Mouse (Mus musculus) kidney, postnatal 0 days (tissue): ENCODE data around the gene Mmp11. TPM values are rescaled to one million over a fixed set of nuclear protein-coding genes. Genes with fewer than 3 reads are reported as not detected.
A peak's percentile ranks its signal among the peaks of the same experiment; 100 is the strongest.

Experiments
- ATAC-seq: fragments of 200-750 bp; cut with Nextera tagmentation; replicated peaks from 2 replicates; pipeline ENCODE4 v1.8.0; 2017; ENCODE audit warnings: low read depth, moderate number of reproducible peaks, moderate TSS enrichment, moderate library complexity; ENCODE audit not compliant: low FRiP score
- DNase-seq: peaks from one replicate; pipeline ENCODE4 v3.0.0-alpha.2; 2016; ENCODE audit warnings: low spot score
- H3K27ac ChIP-seq: fragments of 300-500 bp; sonication (generic); 2 replicates; pipeline ENCODE4 v1.5.1; 2014; ENCODE audit warnings: mild to moderate bottlenecking
- H3K27me3 ChIP-seq: fragments of 300-500 bp; sonication (generic); 2 replicates; pipeline ENCODE4 v1.6.1; 2014; ENCODE audit warnings: low read length, mixed read lengths; ENCODE audit not compliant: insufficient read depth
- H3K36me3 ChIP-seq: fragments of 300-500 bp; sonication (generic); 2 replicates; pipeline ENCODE4 v1.6.1; 2014; ENCODE audit warnings: low read length, mixed read lengths; ENCODE audit not compliant: insufficient read depth
- H3K4me1 ChIP-seq: fragments of 300-500 bp; sonication (generic); replicated peaks from 2 replicates; pipeline ENCODE4 v1.6.1; 2014; ENCODE audit warnings: antibody characterized with exemption, low read length, mixed read lengths; ENCODE audit not compliant: insufficient read depth
- H3K4me2 ChIP-seq: fragments of 300-500 bp; sonication (generic); 2 replicates; pipeline ENCODE4 v1.6.1; 2014; ENCODE audit warnings: mild to moderate bottlenecking, low read length, moderate library complexity, mixed read lengths
- H3K4me3 ChIP-seq: fragments of 300-500 bp; sonication (generic); replicated peaks from 2 replicates; pipeline ENCODE4 v1.5.1; 2014; ENCODE audit warnings: low read depth, low read length
- H3K9ac ChIP-seq: fragments of 300-500 bp; sonication (generic); 2 replicates; pipeline ENCODE4 v1.6.1; 2014; ENCODE audit warnings: low read depth, low read length
- H3K9me3 ChIP-seq: fragments of 300-500 bp; sonication (generic); replicated peaks from 2 replicates; pipeline ENCODE4 v1.6.1; 2016; ENCODE audit warnings: low read length, inconsistent platforms, mixed read lengths
- CTCF ChIP-seq: IDR thresholded peaks from 2 replicates; pipeline ENCODE4 v1.5.1; 2016; ENCODE audit warnings: antibody characterized with exemption, low read depth, mild to moderate bottlenecking, moderate library complexity
- WGBS: fragments of 180-500 bp; shearing (Covaris S2); extraction: QIAGEN DNeasy Blood & Tissue Kit; methylation state at CpG from one replicate; pipeline ENCODE4 v1.1.7; 2014; 5-methylcytosine and 5-hydroxymethylcytosine counted together
- polyA plus RNA-seq: library from polyadenylated mRNA; unstranded; fragments of >200 nt; fragmentation: Nextera tagmentation; extraction: Ambion mirVana; gene quantifications from 2 replicates; pipeline ENCODE4 v1.2.1, GENCODE M21; 2015

Gene Mmp11
- polyA plus RNA-seq, 1 experiment from 2014 or later: 39.4 TPM

GRCm38 (mm10) chr10:75945213-75945612, 8.9 kb upstream of the Mmp11 start:
- DNase-seq (no peak), ATAC-seq (no peak)
- Histone ChIP-seq H3K27ac (no peak overlapping the region), H3K9me3 (no peaks in the 10 kb centered on the region), H3K36me3 (no peaks in the 10 kb centered on the region), H3K4me1 (0 out of 2 replicates have a peak, but pooled peaks cover 9% of the 10 kb centered on the region), H3K4me2 (no peak overlapping the region), H3K27me3 (no peaks in the 10 kb centered on the region), H3K9ac (no peak overlapping the region), H3K4me3 (no peak overlapping the region)
- 91% methylated on average over 7 of the region's 7 CpGs for WGBS
- TF ChIP-seq CTCF: no peak

- 14% methylated on average over 11 of the region's 11 CpGs for WGBS
- ATAC-seq (no peak), DNase-seq (peak; percentile 65)
- H3K4me2 ChIP-seq: no peak overlapping the region
- peak overlapping the region; percentile 47; the same call in 1 of the 2 replicates for H3K27ac ChIP-seq
- 0 out of 2 replicates have a peak, but pooled peaks cover 6% of the 10 kb centered on the region for H3K4me1 ChIP-seq
- TF ChIP-seq CTCF: no peak
- H3K36me3 ChIP-seq: no peaks in the 10 kb centered on the region
- no peaks in the 10 kb centered on the region for H3K27me3 ChIP-seq
- no peak overlapping the region for H3K9ac ChIP-seq
- no peaks in the 10 kb centered on the region for H3K9me3 ChIP-seq
- H3K4me3 ChIP-seq: no peak overlapping the region
Measured at GRCm38 (mm10) chr10:75944066-75944772, 7.9 kb upstream of the Mmp11 start.

- 0 out of 2 replicates have a peak, but pooled peaks cover 6% of the 10 kb centered on the region for H3K4me1 ChIP-seq
- no peaks in the 10 kb centered on the region for H3K27me3 ChIP-seq
- H3K9ac ChIP-seq: no peak within 1 kb of the TSS
- no peak for TF ChIP-seq CTCF
- H3K4me3 ChIP-seq: no peak within 1 kb of the TSS
- H3K27ac ChIP-seq: peak within 1 kb of the TSS; percentile 47; the same call in 1 of the 2 replicates
- H3K36me3 ChIP-seq: no peaks in the 10 kb centered on the region
- no peak within 1 kb of the TSS for H3K4me2 ChIP-seq
- no peak for ATAC-seq
- WGBS: 81% methylated on average over 15 of the region's 15 CpGs
- DNase-seq: no peak
- no peaks in the 10 kb centered on the region for H3K9me3 ChIP-seq
Measured at GRCm38 (mm10) chr10:75942736-75943477, 6.6 kb upstream of the Mmp11 start, which contains the start of gene Vpreb3. Gene Vpreb3 (plus strand): TSS chr10:75943057.

- peaks cover 3% of the 10 kb centered on the region; the same call in 1 of the 2 replicates for H3K27me3 ChIP-seq
- no peaks in the 10 kb centered on the region for H3K36me3 ChIP-seq
- 66% methylated on average over 9 of the region's 9 CpGs for WGBS
- 0 out of 2 replicates have a peak, but pooled peaks cover 13% of the 10 kb centered on the region for H3K4me1 ChIP-seq
- no peaks in the 10 kb centered on the region for H3K9me3 ChIP-seq
- TF ChIP-seq CTCF: no peak
- H3K4me3 ChIP-seq: no peak overlapping the region
- no peak overlapping the region for H3K27ac ChIP-seq
- ATAC-seq (no peak), DNase-seq (no peak)
- H3K4me2 ChIP-seq: no peak overlapping the region
- no peak overlapping the region for H3K9ac ChIP-seq
Measured at GRCm38 (mm10) chr10:75941042-75941824, 4.9 kb upstream of the Mmp11 start.

GRCm38 (mm10) chr10:75940520-75940919, 4.2 kb upstream of the Mmp11 start, which contains the start of gene Gm867:
Gene Gm867 (minus strand): TSS chr10:75940672.
- no peaks in the 10 kb centered on the region for H3K9me3 ChIP-seq
- H3K36me3 ChIP-seq: no peaks in the 10 kb centered on the region
- no peak within 1 kb of the TSS for H3K27ac ChIP-seq
- H3K4me1 ChIP-seq: 0 out of 2 replicates have a peak, but pooled peaks cover 13% of the 10 kb centered on the region
- peak; percentile 21 for DNase-seq
- no peak within 1 kb of the TSS for H3K9ac ChIP-seq
- WGBS: 77% methylated on average over 5 of the region's 5 CpGs
- no peak within 1 kb of the TSS for H3K4me3 ChIP-seq
- H3K4me2 ChIP-seq: no peak within 1 kb of the TSS
- peaks cover 3% of the 10 kb centered on the region; the same call in 1 of the 2 replicates for H3K27me3 ChIP-seq
- ATAC-seq: no peak
- TF ChIP-seq CTCF: no peak
